Mouse (Mus musculus) urinary bladder, postnatal 10 days (tissue): Measurements from ENCODE around the gene Rmi2.

ENCODE experiments used
- DNase-seq: peaks from one replicate; pipeline ENCODE4 v3.0.0; 2022; ENCODE audit warnings: low spot score

Rmi2 gene

GRCm38 (mm10) chr16:10925591-10926180 lies 90.8 kb downstream of the Rmi2 start:
- no peak for DNase-seq

GRCm38 (mm10) chr16:10927026-10927425 lies 92.2 kb downstream of the Rmi2 start:
- DNase-seq = no peak

- DNase-seq = no peak
Observed at GRCm38 (mm10) chr16:10933372-10933771, 98.5 kb downstream of the Rmi2 start.

- DNase-seq = no peak
Observed at GRCm38 (mm10) chr16:10934047-10934446, 99.2 kb downstream of the Rmi2 start.

GRCm38 (mm10) chr16:10936700-10937319 lies 102.0 kb downstream of the Rmi2 start:
- DNase-seq = no peak

GRCm38 (mm10) chr16:10937497-10937896 lies 102.6 kb downstream of the Rmi2 start:
- no peak for DNase-seq

GRCm38 (mm10) chr16:10939932-10940331 lies 105.1 kb downstream of the Rmi2 start:
- DNase-seq = no peak

GRCm38 (mm10) chr16:10940661-10941060 lies 105.8 kb downstream of the Rmi2 start:
- DNase-seq = no peak
